Mouse (Mus musculus): ENCODE results near the gene Prss43.

DNA sequence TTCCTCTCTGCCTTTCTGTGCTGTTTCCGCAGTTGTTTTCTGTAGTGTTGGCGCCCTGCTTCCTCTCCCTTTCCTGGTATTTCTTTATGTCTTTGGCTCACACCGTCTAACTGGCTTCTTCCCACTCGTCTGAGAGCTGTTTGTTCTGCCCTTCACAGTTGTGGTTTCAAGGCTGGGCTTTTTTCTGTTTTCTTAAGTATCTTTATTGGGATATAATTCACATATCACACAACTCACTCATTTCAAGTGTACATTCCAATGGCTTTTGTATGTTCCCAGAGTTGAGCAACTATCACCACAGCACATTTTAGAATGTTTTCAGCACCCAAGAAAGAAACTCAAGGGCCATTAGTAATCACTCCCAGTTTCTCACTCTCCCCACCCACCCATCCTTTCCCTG lies 36.0 kb upstream of the Prss43 start:
- TF ChIP-seq CTCF (IDR thresholded peaks at IDR 0.05; ENCODE audit: low read depth) (no peak), EP300 (IDR thresholded peaks at IDR 0.05; ENCODE audit: low read depth) (no peak)

All from heart, postnatal 0 days (tissue).